Mouse (Mus musculus): ENCODE results near the gene Olfr284.

Gene Olfr284

DNA sequence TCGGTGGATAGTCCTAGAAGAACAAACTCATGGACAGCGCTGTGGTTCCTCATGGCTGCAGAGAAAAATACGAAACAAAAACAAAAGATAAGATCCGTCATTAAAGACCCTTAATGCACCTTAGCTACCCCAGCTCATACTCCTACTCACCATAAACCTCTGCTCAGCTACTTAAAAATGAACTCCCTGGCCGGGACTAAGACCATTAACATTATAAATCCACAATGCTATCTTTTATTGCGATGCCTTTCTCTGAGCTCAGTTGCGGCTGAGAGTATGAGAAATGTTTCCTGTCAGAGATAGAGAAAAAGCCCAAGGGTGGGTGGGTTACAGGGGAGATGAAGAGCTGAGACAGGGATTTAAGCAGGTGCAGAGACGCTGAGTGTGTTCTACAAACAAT, at the start of gene Olfr284:
Olfr284 (minus strand) TSS at position 101 of the 400 bp plus-strand sequence.
- no peak for DNase-seq

DNA sequence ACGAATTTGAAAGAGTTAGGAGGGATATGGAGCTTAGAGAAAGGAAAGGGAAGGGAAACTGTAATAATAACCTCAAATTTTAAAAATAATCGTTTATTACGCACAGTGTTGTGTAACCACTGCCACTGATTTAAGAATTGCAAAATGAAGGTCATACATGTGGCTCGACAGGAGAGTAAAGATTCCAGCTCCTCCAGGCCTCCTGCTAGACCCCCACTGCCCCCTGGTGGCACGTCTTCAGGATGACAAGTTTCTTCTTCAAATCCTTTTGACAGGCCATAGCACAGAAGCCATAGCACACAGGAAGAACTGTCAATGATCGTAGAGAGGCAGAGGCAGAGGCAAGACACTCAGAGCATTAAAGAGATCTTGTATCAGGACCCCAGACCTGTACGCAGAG, 49.0 kb upstream of the Olfr284 start:
- DNase-seq = peak; percentile 61 to 89

- DNase-seq = no peak
Measured at GRCm38 (mm10) chr15:98387621-98388020, 46.8 kb upstream of the Olfr284 start.

- no peak for DNase-seq
Measured at GRCm38 (mm10) chr15:98380846-98381245, 40.1 kb upstream of the Olfr284 start, which contains the start of gene Olfr283. Olfr283 (minus strand) TSS chr15:98380946.

GRCm38 (mm10) chr15:98378209-98378608, 37.4 kb upstream of the Olfr284 start:
- no peak for DNase-seq

GRCm38 (mm10) chr15:98317177-98317724, 23.5 kb downstream of the Olfr284 start, which contains the start of gene Olfr285:
Olfr285 (minus strand) TSS chr15:98317353.
- no peak for DNase-seq

DNA sequence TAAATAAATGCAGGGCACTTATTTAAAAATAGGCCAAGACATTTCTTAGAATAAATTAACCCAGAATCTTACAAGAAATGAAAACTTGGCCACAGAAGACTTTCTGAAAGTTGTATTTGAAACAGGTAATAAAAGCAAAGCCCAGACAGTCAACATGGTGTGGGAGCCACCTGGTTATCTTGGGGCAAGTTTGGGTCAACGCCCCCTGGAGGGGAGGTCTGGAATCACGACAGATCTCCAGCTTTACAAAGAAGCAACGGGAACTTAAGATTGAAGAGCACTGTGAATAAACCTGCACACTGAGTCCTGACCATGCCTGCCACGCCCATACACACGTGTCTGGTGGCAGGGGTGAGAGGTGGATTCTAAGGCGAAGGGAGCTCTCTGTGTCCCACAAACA, 25.1 kb downstream of the Olfr284 start:
- peak in 1 of 2 experiments; percentile 7 for DNase-seq

DNA sequence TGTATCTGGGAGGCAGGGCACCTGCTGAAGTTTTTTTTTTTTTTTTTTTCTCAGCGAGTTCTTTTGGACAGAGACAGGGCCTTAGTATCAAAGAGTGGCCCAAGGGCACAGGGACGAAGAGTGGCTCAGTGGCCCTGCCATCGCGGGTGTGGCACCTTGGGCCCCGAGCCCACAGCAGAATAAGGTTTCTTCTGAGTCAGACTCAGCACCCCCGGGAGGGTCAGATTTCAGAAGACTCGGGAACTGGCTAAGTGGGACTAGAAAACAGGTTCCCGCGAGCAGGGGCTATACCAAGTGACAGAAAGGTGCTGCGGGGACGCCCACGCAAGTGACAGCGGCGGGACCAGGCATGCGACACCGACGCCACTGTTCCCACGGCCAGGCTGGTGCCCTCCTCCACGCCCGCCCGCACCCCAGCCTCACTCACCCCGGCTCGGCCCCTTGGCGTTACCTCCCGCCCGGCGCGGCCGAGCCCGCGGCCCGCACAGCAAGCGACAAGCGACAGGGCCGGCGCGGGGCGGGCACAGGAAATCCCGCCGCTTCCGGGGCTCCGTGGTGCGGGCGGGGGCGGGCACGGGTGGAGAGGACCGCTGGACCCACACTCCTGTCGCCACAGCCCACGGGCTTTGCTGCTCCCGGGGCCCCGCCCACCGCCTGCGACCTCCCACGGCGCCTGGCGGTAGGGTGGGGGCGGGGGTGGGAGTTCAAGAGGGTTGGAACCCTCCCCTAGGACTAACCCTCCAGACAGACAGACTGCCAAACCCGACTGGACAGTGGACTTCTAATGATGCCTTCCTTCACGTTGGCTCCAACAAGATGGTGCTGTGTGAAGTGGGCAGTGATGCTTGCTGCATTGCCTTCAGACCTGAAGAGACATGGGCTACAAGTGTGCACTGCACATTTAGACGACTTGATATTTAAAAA, 44.9 kb downstream of the Olfr284 start, which contains the start of gene Zfp641:
Zfp641 (minus strand) TSS at position 534 of the 924 bp plus-strand sequence.
- DNase-seq = peak; percentile 35 to 75

DNA sequence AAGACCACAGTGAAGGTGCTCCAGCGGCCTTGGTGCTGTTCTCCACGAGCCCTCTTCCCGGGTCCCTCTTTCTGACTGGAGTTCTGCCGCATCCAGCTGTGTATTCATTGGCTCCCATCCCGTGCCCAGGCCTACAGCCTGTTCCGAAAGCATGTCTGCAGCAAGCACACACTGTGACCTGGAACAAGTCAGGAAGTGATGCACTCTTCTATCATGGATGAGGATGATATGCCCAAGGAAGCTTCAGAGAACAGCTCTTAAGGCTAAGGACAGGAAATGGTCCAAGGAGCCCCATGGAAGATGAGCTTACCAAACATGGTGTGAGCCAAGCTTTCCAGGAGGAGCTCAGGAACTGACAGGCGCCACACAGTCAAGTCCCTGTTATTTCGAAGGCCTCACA, 47.1 kb downstream of the Olfr284 start:
- no peak for DNase-seq
